Comparison of ENCODE assay signal across 21 mouse cellular contexts in genomic region chr1:53736583-53736982, GRCm38 (mm10). TPM values are rescaled to one million over a fixed set of nuclear protein-coding genes. Genes with fewer than 3 reads are reported as not detected.
"Had no signal": no experiment of that assay in that cellular context is flagged by ENCODE, and none has a peak within 500 bp of the region (broad histone marks: within the 10 kb centered on the region; RNA-seq: fewer than 3 reads in every experiment).

No protein-coding gene starts in this region.

- H3K9ac ChIP-seq: liver, embryonic 14.5 days; lung, embryonic 14.5 days; midbrain, embryonic 12.5 days; neural tube, embryonic 13.5 days; neural tube, embryonic 15.5 days; stomach, embryonic 15.5 days had no signal

- ATAC-seq: midbrain, embryonic 16.5 days had no signal

- H3K27me3 ChIP-seq: midbrain, embryonic 12.5 days; neural tube, embryonic 13.5 days; neural tube, embryonic 15.5 days; stomach, embryonic 15.5 days had no signal

- H3K4me1 ChIP-seq: midbrain, embryonic 10.5 days; midbrain, embryonic 12.5 days; neural tube, embryonic 15.5 days; stomach, embryonic 15.5 days had no signal

- DNase-seq: lung, adult 18-20 months; lung, embryonic 14.5 days; lung, postnatal 10 days; lung, postnatal 4 days; midbrain, embryonic 14.5 days; retina, postnatal 1 day; right cerebral cortex, adult 18-20 months; right cerebral cortex, postnatal 25 days; right cerebral cortex, postnatal 4 days; thymus, adult 18-20 months; thymus, postnatal 14 days had no signal

- H3K9me3 ChIP-seq: midbrain, embryonic 10.5 days; midbrain, embryonic 12.5 days; neural tube, embryonic 13.5 days; neural tube, embryonic 15.5 days; stomach, embryonic 15.5 days had no signal

- H3K27ac ChIP-seq: liver, embryonic 14.5 days; midbrain, embryonic 10.5 days; midbrain, embryonic 12.5 days; neural tube, embryonic 13.5 days; neural tube, embryonic 15.5 days; stomach, embryonic 15.5 days had no signal

- H3K4me2 ChIP-seq: lung, embryonic 14.5 days; midbrain, embryonic 12.5 days; neural tube, embryonic 13.5 days; neural tube, embryonic 15.5 days; stomach, embryonic 15.5 days had no signal

- H3K36me3 ChIP-seq: midbrain, embryonic 10.5 days; midbrain, embryonic 12.5 days; neural tube, embryonic 13.5 days; neural tube, embryonic 15.5 days; stomach, embryonic 15.5 days had no signal

- H3K4me3 ChIP-seq: midbrain, embryonic 10.5 days; midbrain, embryonic 12.5 days; myocyte; neural tube, embryonic 13.5 days; neural tube, embryonic 15.5 days; stomach, embryonic 15.5 days had no signal

RNA-seq across cellular contexts. Expression of gene Dnah7a, which starts 30.0 kb away (rescaled TPM):
- polyA plus RNA-seq: liver, embryonic 14.5 days; liver, embryonic 16.5 days; myocyte; spleen, adult 2 months had no signal
